Comparison of ENCODE assay signal across 25 mouse cellular contexts in the genomic region with DNA sequence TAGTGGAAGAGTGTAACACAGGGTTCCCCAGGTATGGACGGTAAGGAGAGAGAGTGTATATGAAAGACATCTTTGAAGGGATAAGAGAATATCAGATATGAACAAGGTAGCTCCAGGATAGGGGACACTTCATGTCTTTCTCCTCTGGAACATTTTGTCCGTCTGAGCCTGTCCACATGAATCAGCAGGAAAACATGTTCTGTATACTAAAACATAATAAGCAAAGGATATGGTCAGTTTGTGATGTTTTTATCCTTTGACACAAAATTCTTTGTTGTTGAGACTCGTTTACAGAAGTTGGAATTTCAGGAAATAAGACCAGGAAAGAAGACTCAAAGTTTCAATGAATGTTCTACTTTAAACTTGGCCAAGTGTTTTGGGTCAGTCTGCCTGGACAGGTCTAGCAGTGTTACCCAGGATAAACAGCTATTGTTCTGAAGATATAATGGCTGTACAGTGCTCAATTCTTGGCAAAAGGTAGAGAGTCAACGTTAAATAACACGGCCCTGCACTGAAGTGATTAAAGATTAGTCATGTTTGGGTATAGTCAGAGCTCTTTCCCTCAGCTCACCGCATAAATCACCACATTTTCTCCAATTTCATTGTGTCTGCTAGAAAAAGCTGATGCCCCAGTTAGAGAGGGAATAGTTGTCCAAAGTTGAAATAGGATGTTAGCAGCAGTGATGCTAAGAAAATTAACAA.
DNase-seq lines count a peak whose midpoint lies in the region; ATAC-seq and TF ChIP-seq lines count a peak whose summit lies in the region.
"Had no signal": no experiment of that assay in that cellular context is flagged by ENCODE, and none has a peak within 500 bp of the region (broad histone marks: within the 10 kb centered on the region; RNA-seq: fewer than 3 reads in every experiment).

No protein-coding gene starts in this region.

- no peak for TF ChIP-seq CTCF in C2C12 (IDR thresholded peaks at IDR 0.05; ENCODE audit: control insufficient read depth, insufficient read depth, insufficient read length)

- H3K27me3 ChIP-seq in C2C12 (ENCODE audit: control insufficient read depth, insufficient read depth, insufficient read length) (no peaks in the 10 kb centered on the region), myocyte (ENCODE audit: control insufficient read depth, insufficient read depth, insufficient read length) (no peaks in the 10 kb centered on the region)
- H3K27me3 ChIP-seq: embryonic facial prominence, embryonic 12.5 days; liver, embryonic 15.5 days; megakaryocyte, embryonic 14.5 days; midbrain, embryonic 13.5 days had no signal

- H3ac ChIP-seq in C2C12 (ENCODE audit: control insufficient read depth, insufficient read length, low read depth) (no peak overlapping the region), myocyte (ENCODE audit: control insufficient read depth, insufficient read length) (no peak overlapping the region)

- peak overlapping the region; percentile 67 for H3K4me2 ChIP-seq in myocyte (ENCODE audit: low read depth)
- H3K4me2 ChIP-seq: embryonic facial prominence, embryonic 12.5 days; liver, embryonic 15.5 days; midbrain, embryonic 13.5 days had no signal

- H3K79me3 ChIP-seq in C2C12 (ENCODE audit: low read depth), result peaks cover 6% of the 10 kb centered on the region

- H3K36me3 ChIP-seq in C2C12 (ENCODE audit: control insufficient read depth, insufficient read depth) (no peaks in the 10 kb centered on the region), myocyte (ENCODE audit: control insufficient read depth, insufficient read depth) (no peaks in the 10 kb centered on the region)
- H3K36me3 ChIP-seq: embryonic facial prominence, embryonic 12.5 days; liver, embryonic 15.5 days; midbrain, embryonic 13.5 days had no signal

- ATAC-seq in erythroid progenitor cell, adult 5-6 weeks (replicated peaks; ENCODE audit: low FRiP score, poor library complexity, severe bottlenecking), result no peak
- ATAC-seq: forebrain, embryonic 16.5 days; intestine, embryonic 16.5 days; midbrain, embryonic 13.5 days had no signal

- peaks cover 22% of the 10 kb centered on the region for H3K79me2 ChIP-seq in C2C12 (ENCODE audit: control insufficient read depth, insufficient read depth)
- peaks cover 4% of the 10 kb centered on the region for H3K79me2 ChIP-seq in myocyte (ENCODE audit: control insufficient read depth, insufficient read depth)

- peak; percentile 4 for DNase-seq in adrenal gland, adult 2 months
- DNase-seq in adrenal gland, adult 18-20 months (ENCODE audit: low spot score in 2 of 2), result no peak
- peak; percentile 1 for DNase-seq in lung, postnatal 10 days
- no peak for DNase-seq in lung, postnatal 4 days
- DNase-seq: adrenal gland, postnatal 14 days; cerebellum, adult 11-12 months; cerebellum, adult 9-11 months; embryo, embryonic 11 days; gastrocnemius, postnatal 10 days; heart, postnatal 14 days; kidney, adult 8-10 months; kidney, postnatal 4 days; layer of hippocampus, adult 9-11 months; right cerebral cortex, postnatal 25 days; spleen, adult 18-20 months; thymus, postnatal 14 days had no signal

- no peak for TF ChIP-seq POLR2A in myocyte (IDR thresholded peaks at IDR 0.05; ENCODE audit: insufficient read length, low read depth)

- no peak overlapping the region for H3K4me3 ChIP-seq in C2C12 (ENCODE audit: insufficient read depth, poor library complexity, severe bottlenecking)
- no peak overlapping the region for H3K4me3 ChIP-seq in myocyte
- H3K4me3 ChIP-seq: embryonic facial prominence, embryonic 12.5 days; liver, embryonic 15.5 days; megakaryocyte, embryonic 14.5 days; midbrain, embryonic 13.5 days had no signal

TF ChIP-seq in C2C12, 6 proteins besides CTCF, POLR2A, EP300 and RAD21:
- TF ChIP-seq FOSL1 (IDR thresholded peaks at IDR 0.05; ENCODE audit: insufficient read depth, low read length, poor library complexity, severe bottlenecking), result peak; percentile 70
- TF ChIP-seq CEBPB (IDR thresholded peaks at IDR 0.05; ENCODE audit: low read depth), result no peak

TF ChIP-seq in myocyte, 11 proteins besides CTCF, POLR2A, EP300 and RAD21:
- no peak for TF ChIP-seq USF1 (IDR thresholded peaks at IDR 0.05; ENCODE audit: low read depth)
- TF ChIP-seq TCF12 (IDR thresholded peaks at IDR 0.05; ENCODE audit: insufficient read depth, poor library complexity, severe bottlenecking), result no peak
- TF ChIP-seq MAX (IDR thresholded peaks at IDR 0.05; ENCODE audit: low read depth), result no peak
- TF ChIP-seq E2F4 (IDR thresholded peaks at IDR 0.05; ENCODE audit: insufficient read depth), result no peak
- TF ChIP-seq SRF (IDR thresholded peaks at IDR 0.05; ENCODE audit: control insufficient read depth, insufficient read length, low read depth), result no peak
- TF ChIP-seq MYOD1 (IDR thresholded peaks at IDR 0.05; ENCODE audit: control insufficient read depth in 1 of 3, insufficient read length in 2 of 3, low read depth in 2 of 3), result no peak
- no peak for TF ChIP-seq REST (IDR thresholded peaks at IDR 0.05; ENCODE audit: insufficient read depth, insufficient read length)
- no peak for TF ChIP-seq MYOG (IDR thresholded peaks at IDR 0.05; ENCODE audit: control insufficient read depth in 1 of 3, insufficient read depth in 1 of 3, insufficient read length in 2 of 3, low read depth in 2 of 3)
- no peak for TF ChIP-seq TCF3 (IDR thresholded peaks at IDR 0.05; ENCODE audit: insufficient read length, low read depth)
- no peak for TF ChIP-seq CEBPB (IDR thresholded peaks at IDR 0.05; ENCODE audit: insufficient read depth, poor library complexity, severe bottlenecking)
- TF ChIP-seq POLR2AphosphoS2 (IDR thresholded peaks at IDR 0.05; ENCODE audit: insufficient read length, low read depth), result no peak
TF ChIP-seq in myocyte: peak in this region for 0.

Comparison
In these comparisons a context has a peak if more than half of its experiments do, and no peak if none do; other contexts are left out.
1. DNase-seq: peak in adrenal gland, adult 2 months (single experiment) and lung, postnatal 10 days (single experiment); none in adrenal gland, adult 18-20 months (0 of 2) and lung, postnatal 4 days (0 of 2).